Mouse (Mus musculus) heart, adult 2 months (tissue): ENCODE results near the gene Usp26. TPM values are rescaled to one million over a fixed set of nuclear protein-coding genes. Genes with fewer than 3 reads are reported as not detected.

Experiments used
- DNase-seq, 2 experiments: peaks; one replicate each; pipeline ENCODE4 v3.0.0; 2021
- H3K27ac ChIP-seq: fragments of 200-600 bp; 2 replicates; pipeline ENCODE4 v1.8.1; 2022
- H3K27me3 ChIP-seq: fragments of 200-500 bp; 2 replicates; pipeline ENCODE4 v1.6.1; 2012; ENCODE audit warnings: mild to moderate bottlenecking, low read length, inconsistent platforms, mixed read lengths; ENCODE audit not compliant: control insufficient read depth, insufficient read depth
- H3K36me3 ChIP-seq: fragments of 200-500 bp; 2 replicates; pipeline ENCODE4 v1.6.1; 2012; ENCODE audit warnings: low read length, inconsistent platforms; ENCODE audit not compliant: control insufficient read depth, insufficient read depth
- H3K4me1 ChIP-seq: fragments of 200-500 bp; 2 replicates; pipeline ENCODE4 v1.6.1; 2011; ENCODE audit warnings: low read length; ENCODE audit not compliant: control insufficient read depth, insufficient read depth
- H3K4me3 ChIP-seq: fragments of 200-600 bp; 2 replicates; pipeline ENCODE4 v1.8.1; 2022
- H3K79me2 ChIP-seq: fragments of 200-500 bp; replicated peaks from 2 replicates; pipeline ENCODE4 v1.6.1; 2012; ENCODE audit warnings: mild to moderate bottlenecking, inconsistent platforms, low read length, moderate library complexity, mixed read lengths; ENCODE audit not compliant: control insufficient read depth, insufficient read depth
- H3K9ac ChIP-seq: fragments of 200-500 bp; 2 replicates; pipeline ENCODE4 v1.6.1; 2012; ENCODE audit warnings: low read depth, mild to moderate bottlenecking, control low read depth, inconsistent platforms, low read length, mixed read lengths
- CTCF ChIP-seq: fragments of 200-600 bp; IDR thresholded peaks from 2 replicates; pipeline ENCODE4 v1.8.1; 2022; ENCODE audit warnings: antibody characterized with exemption, mild to moderate bottlenecking, moderate library complexity
- EP300 ChIP-seq: fragments of 200-500 bp; IDR thresholded peaks from 2 replicates; pipeline ENCODE4 v1.6.1; 2011; ENCODE audit warnings: low read depth, low read length, control low read depth; ENCODE audit not compliant: insufficient read depth
- POLR2A ChIP-seq: fragments of 200-500 bp; IDR thresholded peaks from 2 replicates; pipeline ENCODE4 v1.6.1; 2011; ENCODE audit warnings: mild to moderate bottlenecking, low read depth, low read length, control low read depth; ENCODE audit not compliant: insufficient read depth
- WGBS: fragments of 180-500 bp; shearing (Covaris S2); methylation state at CpG from one replicate; pipeline ENCODE4 v1.1.7; 2018; 5-methylcytosine and 5-hydroxymethylcytosine counted together
- intact Hi-C: fragments of 180-260 bp; cut with DNase I; formaldehyde crosslinking; loops from one replicate; pipeline ENCODE4 v1.15.1; 2025
- long read RNA-seq: library from polyadenylated mRNA; stranded (forward); transcript quantifications from one replicate; pipeline ENCODE4 v2.0.0, GENCODE M21; 2021
- polyA plus RNA-seq: library from polyadenylated mRNA; depleted of rRNA; stranded (reverse); fragments of >200 nt; gene quantifications from 2 replicates; pipeline ENCODE4 v1.2.3, GENCODE M21; 2012; rRNA removed
- total RNA-seq, 2 experiments: library from RNA; stranded (reverse); gene quantifications; 2 replicates each; pipeline ENCODE4 v1.2.3; 2021

Gene Usp26
- total RNA-seq, result under 1 TPM; 0.16 to 0.29 TPM
- polyA plus RNA-seq, result not detected in 2 replicates
- long read RNA-seq, result 0 reads

GRCm38 (mm10) chrX:51801133-51801532, at the start of gene Usp26:
Gene Usp26, minus strand, starts transcription at chrX:51801233.
- Histone ChIP-seq H3K79me2 (no peaks in the 10 kb centered on the region), H3K27me3 (no peaks in the 10 kb centered on the region), H3K4me1 (no peaks in the 10 kb centered on the region), H3K36me3 (no peaks in the 10 kb centered on the region), H3K4me3 (no peak within 1 kb of the TSS), H3K9ac (no peak within 1 kb of the TSS), H3K27ac (no peak within 1 kb of the TSS)
- 94% methylated on average over 6 of the region's 6 CpGs for WGBS
- TF ChIP-seq CTCF, result no peak
- TF ChIP-seq POLR2A, result no peak
- TF ChIP-seq EP300, result no peak
- no peak for DNase-seq
- intact Hi-C loops, result no loop called here

- Histone ChIP-seq H3K36me3 (no peaks in the 10 kb centered on the region), H3K27me3 (no peaks in the 10 kb centered on the region), H3K79me2 (no peaks in the 10 kb centered on the region), H3K27ac (no peak overlapping the region), H3K4me3 (no peak overlapping the region), H3K9ac (no peak overlapping the region), H3K4me1 (no peaks in the 10 kb centered on the region)
- 27% methylated on average over 3 of the region's 3 CpGs for WGBS
- TF ChIP-seq CTCF (no peak), EP300 (no peak), POLR2A (no peak)
- intact Hi-C loops, result no loop called here
- no peak for DNase-seq
Observed at GRCm38 (mm10) chrX:51814466-51815247, 13.6 kb upstream of the Usp26 start.

GRCm38 (mm10) chrX:51767457-51767856, 33.6 kb downstream of the Usp26 start:
- intact Hi-C loops, result loop anchor here (2.0 kb wide), 2 partner anchors 145 to 607 kb away; no protein-coding TSS in a partner anchor
- Histone ChIP-seq H3K79me2 (no peaks in the 10 kb centered on the region), H3K4me1 (no peaks in the 10 kb centered on the region), H3K27me3 (no peaks in the 10 kb centered on the region), H3K27ac (no peak overlapping the region), H3K36me3 (no peaks in the 10 kb centered on the region), H3K4me3 (no peak overlapping the region), H3K9ac (no peak overlapping the region)
- TF ChIP-seq EP300 (no peak), CTCF (peak; percentile 63), POLR2A (no peak)
- 13% methylated on average over 1 of the region's 1 CpGs for WGBS
- no peak for DNase-seq

- peak; percentile 87 for TF ChIP-seq CTCF
- no peak for TF ChIP-seq POLR2A
- TF ChIP-seq EP300, result no peak
- no peaks in the 10 kb centered on the region for H3K79me2 ChIP-seq
- no peaks in the 10 kb centered on the region for H3K4me1 ChIP-seq
- DNase-seq, result peak; percentile 1 to 24
- no peaks in the 10 kb centered on the region for H3K36me3 ChIP-seq
- H3K27me3 ChIP-seq, result no peaks in the 10 kb centered on the region
- 56% methylated on average over 2 of the region's 2 CpGs for WGBS
- H3K4me3 ChIP-seq, result no peak overlapping the region
- H3K27ac ChIP-seq, result no peak overlapping the region
- H3K9ac ChIP-seq, result no peak overlapping the region
- intact Hi-C loops, result loop anchor here (5.0 kb wide), 2 partner anchors 339 to 636 kb away; no protein-coding TSS in a partner anchor
Observed at GRCm38 (mm10) chrX:51736450-51736849, 64.6 kb downstream of the Usp26 start.

- H3K36me3 ChIP-seq, result no peaks in the 10 kb centered on the region
- DNase-seq, result no peak
- WGBS, result 43% methylated on average over 8 of the region's 8 CpGs
- no peaks in the 10 kb centered on the region for H3K27me3 ChIP-seq
- no peaks in the 10 kb centered on the region for H3K79me2 ChIP-seq
- H3K4me1 ChIP-seq, result no peaks in the 10 kb centered on the region
- no peak overlapping the region for H3K4me3 ChIP-seq
- H3K9ac ChIP-seq, result no peak overlapping the region
- intact Hi-C loops, result no loop called here
- no peak for TF ChIP-seq CTCF
- H3K27ac ChIP-seq, result no peak overlapping the region
Observed at GRCm38 (mm10) chrX:51714086-51714745, 86.8 kb downstream of the Usp26 start.

- peak in 1 of 2 experiments; percentile 2 for DNase-seq
- intact Hi-C loops, result no loop called here
- Histone ChIP-seq H3K9ac (no peak overlapping the region), H3K36me3 (no peaks in the 10 kb centered on the region), H3K27me3 (no peaks in the 10 kb centered on the region), H3K4me1 (no peaks in the 10 kb centered on the region), H3K27ac (no peak overlapping the region), H3K79me2 (no peaks in the 10 kb centered on the region), H3K4me3 (no peak overlapping the region)
- 41% methylated on average over 1 of the region's 1 CpGs for WGBS
- TF ChIP-seq CTCF (no peak), EP300 (no peak), POLR2A (no peak)
Observed at GRCm38 (mm10) chrX:51712996-51713395, 88.0 kb downstream of the Usp26 start.

Other genes with a start within 250 kb of the Usp26 start
- under 1 TPM; 0.26 to 0.41 TPM for gene Hs6st2, start 119.4 kb downstream of the Usp26 start, total RNA-seq
- 0.41 and 0.79 TPM in 2 replicates for gene Hs6st2, start 119.4 kb downstream of the Usp26 start, polyA plus RNA-seq
- gene 1700080O16Rik, start 171.5 kb upstream of the Usp26 start, total RNA-seq, result not detected
- not detected in 2 replicates for gene 1700080O16Rik, start 171.5 kb upstream of the Usp26 start, polyA plus RNA-seq